Mouse (Mus musculus): ENCODE measurements around the gene Ube2l6. TPM values are rescaled to one million over a fixed set of nuclear protein-coding genes. Genes with fewer than 3 reads are reported as not detected.

Ube2l6 gene
- 11.1 and 16.7 TPM in 2 replicates for polyA plus RNA-seq (2012; rRNA removed)

DNA sequence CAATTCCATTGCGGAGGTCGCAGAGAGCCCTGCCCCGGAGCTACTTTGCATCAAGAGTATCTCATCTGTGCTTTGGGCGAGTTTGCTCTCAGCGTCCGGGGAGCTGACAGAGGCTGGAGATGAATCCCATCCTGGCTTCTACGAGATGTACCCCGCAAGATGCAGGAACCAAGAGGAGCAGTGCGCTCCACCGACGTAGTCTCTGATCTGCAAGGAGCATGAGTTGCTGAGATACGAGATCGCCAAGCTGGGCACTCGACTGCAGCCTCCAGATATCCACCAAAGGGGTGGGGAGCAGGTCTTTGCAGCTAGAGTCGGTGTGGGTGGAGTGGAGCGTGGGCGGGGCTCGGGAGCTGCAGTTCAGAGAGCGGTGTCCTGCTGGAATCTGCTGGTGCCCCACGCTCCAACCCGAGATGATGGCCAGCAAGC, at the start of gene Ube2l6:
TSS of gene Ube2l6 (plus strand) at position 336 of the 429 bp plus-strand sequence.

DNA sequence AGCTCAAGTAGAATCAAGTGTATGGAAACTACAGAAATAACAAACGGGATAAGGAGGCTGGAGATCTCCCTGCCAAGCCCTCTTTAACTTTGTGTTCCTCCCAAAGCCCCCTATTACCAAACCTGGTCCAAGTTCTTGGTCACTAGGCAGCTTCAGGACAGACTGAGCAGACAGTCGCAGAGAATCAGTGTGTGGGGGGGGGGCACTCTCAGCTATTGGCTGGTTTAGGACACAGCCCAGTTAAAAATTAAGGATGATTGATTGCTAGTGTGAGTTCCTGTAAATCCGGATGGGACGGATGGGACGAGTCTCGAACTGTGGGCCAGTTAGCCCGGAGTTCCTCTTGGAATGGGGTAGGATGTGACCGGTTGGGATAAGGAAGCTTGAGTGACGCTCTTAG, 23.4 kb upstream of the Ube2l6 start, which contains the start of gene Serping1:
TSS of gene Serping1 (minus strand) at position 204 of the 400 bp plus-strand sequence.

GRCm38 (mm10) chr2:84822552-84822951, 23.9 kb downstream of the Ube2l6 start, which contains the start of gene Smtnl1:
Gene Smtnl1 (minus strand): TSS chr2:84822652.

DNA sequence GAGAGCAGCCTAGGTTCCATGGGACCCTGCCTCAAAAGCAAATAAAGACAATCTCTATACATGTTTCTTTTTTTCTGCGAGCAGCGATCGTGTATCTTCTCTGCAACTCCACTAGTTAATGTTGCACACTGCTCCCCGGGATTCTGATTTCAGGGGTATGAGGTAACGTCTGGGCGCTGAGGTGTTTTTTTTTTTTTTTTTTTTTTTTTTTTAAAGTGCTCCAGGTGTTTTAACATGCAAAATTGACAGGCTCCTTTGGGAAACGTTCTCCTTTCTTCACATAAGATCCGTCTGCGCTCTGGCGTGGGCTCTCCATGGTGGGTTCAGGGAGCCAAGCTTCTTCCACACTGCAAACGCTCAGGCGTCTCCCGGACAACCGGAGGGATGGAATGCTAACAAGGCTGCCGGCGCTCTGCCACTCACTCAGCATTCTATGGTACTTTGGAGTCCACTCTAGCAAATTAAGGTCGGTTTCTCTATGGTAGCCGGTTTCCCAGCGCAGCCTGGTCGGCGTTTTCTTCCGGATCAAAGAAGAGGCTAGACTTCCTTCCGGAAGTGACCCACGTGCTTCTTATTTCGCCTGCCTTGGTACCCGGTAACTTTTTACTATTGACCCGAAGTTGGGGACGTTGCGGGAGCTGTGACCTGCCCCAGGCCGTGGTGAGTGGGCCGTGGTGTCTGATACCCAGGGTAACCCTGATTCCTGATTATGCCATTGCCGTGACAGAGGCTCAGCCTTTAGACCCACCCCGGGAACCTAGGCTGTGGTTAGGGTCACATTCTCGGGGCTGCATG, 28.1 kb downstream of the Ube2l6 start, which contains the start of gene Timm10:
TSS of gene Timm10 (plus strand) at position 510 of the 795 bp plus-strand sequence.

GRCm38 (mm10) chr2:84838593-84838949, 39.9 kb downstream of the Ube2l6 start, which contains the start of gene Slc43a1:
Gene Slc43a1 (plus strand): TSS chr2:84838850.

Other genes with a start within 250 kb of the Ube2l6 start
- 60.4 and 68.6 TPM in 2 replicates for gene Ctnnd1, start 148.1 kb upstream of the Ube2l6 start, polyA plus RNA-seq (2012; rRNA removed)
- gene Btbd18, start 139.7 kb upstream of the Ube2l6 start, polyA plus RNA-seq (2012; rRNA removed), result not detected in 2 replicates
- gene Selenoh, start 128.1 kb upstream of the Ube2l6 start, polyA plus RNA-seq (2012; rRNA removed), result 50.5 and 62.5 TPM in 2 replicates
- not detected in 2 replicates for gene Gm28635, start 120.8 kb upstream of the Ube2l6 start, polyA plus RNA-seq (2012; rRNA removed)
- gene Med19, start 120.4 kb upstream of the Ube2l6 start, polyA plus RNA-seq (2012; rRNA removed), result 7.0 and 7.1 TPM in 2 replicates
- gene Tmx2, start 119.7 kb upstream of the Ube2l6 start, polyA plus RNA-seq (2012; rRNA removed), result 43.2 and 45.6 TPM in 2 replicates
- gene Zdhhc5, start 83.6 kb upstream of the Ube2l6 start, polyA plus RNA-seq (2012; rRNA removed), result 56.0 and 66.9 TPM in 2 replicates
- gene Clp1, start 71.5 kb upstream of the Ube2l6 start, polyA plus RNA-seq (2012; rRNA removed), result 6.2 and 6.9 TPM in 2 replicates
- 6.1 and 7.2 TPM in 2 replicates for gene Ypel4, start 64.8 kb upstream of the Ube2l6 start, polyA plus RNA-seq (2012; rRNA removed)
- 0.17 and 0.35 TPM in 2 replicates for gene Gm19426, start 55.2 kb upstream of the Ube2l6 start, polyA plus RNA-seq (2012; rRNA removed)
- 227 and 242 TPM in 2 replicates for gene Serping1, start 23.4 kb upstream of the Ube2l6 start, polyA plus RNA-seq (2012; rRNA removed)
- gene Smtnl1, start 23.8 kb downstream of the Ube2l6 start, polyA plus RNA-seq (2012; rRNA removed), result not detected in 2 replicates
- gene Timm10, start 28.2 kb downstream of the Ube2l6 start, polyA plus RNA-seq (2012; rRNA removed), result 28.1 and 31.6 TPM in 2 replicates
- gene Slc43a1, start 40.0 kb downstream of the Ube2l6 start, polyA plus RNA-seq (2012; rRNA removed), result 10.5 and 10.6 TPM in 2 replicates
- gene Rtn4rl2, start 87.9 kb downstream of the Ube2l6 start, polyA plus RNA-seq (2012; rRNA removed), result 3.2 and 4.2 TPM in 2 replicates
- gene Slc43a3, start 137.8 kb downstream of the Ube2l6 start, polyA plus RNA-seq (2012; rRNA removed), result 27.0 and 31.9 TPM in 2 replicates
- 0.29 and 0.43 TPM in 2 replicates for gene Prg2, start 181.6 kb downstream of the Ube2l6 start, polyA plus RNA-seq (2012; rRNA removed)
- gene Prg3, start 189.4 kb downstream of the Ube2l6 start, polyA plus RNA-seq (2012; rRNA removed), result not detected in 2 replicates
- 64.4 and 82.2 TPM in 2 replicates for gene Ssrp1, start 238.4 kb downstream of the Ube2l6 start, polyA plus RNA-seq (2012; rRNA removed)
- 0.49 and 0.66 TPM in 2 replicates for gene P2rx3, start 238.6 kb downstream of the Ube2l6 start, polyA plus RNA-seq (2012; rRNA removed)
- 133 and 136 TPM in 2 replicates for gene Tnks1bp1, start 249.2 kb downstream of the Ube2l6 start, polyA plus RNA-seq (2012; rRNA removed)